Mouse (Mus musculus): ENCODE data around the gene Vmn2r77.
"Not testable (repeated sequence)": the region's sequence is repeated elsewhere in the genome, so short reads cannot be mapped to it uniquely, and the experiment has no call there.

Vmn2r77 gene

DNA sequence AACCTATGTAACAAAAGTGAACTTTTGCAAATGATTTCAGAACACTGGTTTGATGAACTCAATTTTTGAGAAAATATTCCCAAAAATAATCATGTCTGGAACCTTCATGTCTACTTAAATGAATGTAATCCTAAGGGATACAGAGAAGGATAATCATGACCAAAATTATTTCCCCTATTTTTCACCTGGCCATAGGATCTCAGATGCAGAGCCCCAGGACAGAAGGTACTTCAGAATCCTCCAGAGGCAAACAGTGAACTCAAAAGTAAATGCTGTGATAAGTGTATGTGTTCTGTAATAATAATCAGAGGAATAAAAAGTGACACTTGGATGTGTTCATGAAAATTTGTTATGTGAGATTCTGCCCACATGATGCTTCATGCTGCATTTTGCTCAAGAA, at the start of gene Vmn2r77:
Gene Vmn2r77 (plus strand): TSS at position 301 of the 400 bp plus-strand sequence.
- no peak for DNase-seq (ENCODE audit: extremely low spot score, low read depth, low spot score)

GRCm38 (mm10) chr7:86760751-86761150, 34.1 kb upstream of the Vmn2r77 start:
- no peak for DNase-seq (ENCODE audit: extremely low spot score, low read depth, low spot score)

DNA sequence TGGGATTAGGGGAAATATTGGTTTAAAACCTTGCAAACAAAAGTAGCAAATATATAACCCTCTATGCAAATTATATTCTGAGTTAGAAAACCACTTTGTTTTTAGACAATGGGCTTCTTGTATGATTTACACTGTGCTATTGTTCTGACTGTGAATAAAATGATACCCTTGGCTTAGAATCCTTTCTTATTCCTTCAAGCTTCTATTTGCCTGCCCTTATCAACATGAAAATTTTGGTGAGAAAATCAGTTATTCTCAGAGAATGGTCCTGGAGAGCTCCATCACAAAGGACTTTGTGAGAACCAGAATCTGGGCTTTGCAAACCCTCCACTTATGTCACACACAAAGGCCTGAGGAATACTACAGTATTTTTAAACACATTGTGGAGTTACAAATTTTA, 30.2 kb upstream of the Vmn2r77 start:
- DNase-seq (ENCODE audit: extremely low spot score, low read depth, low spot score), result no peak

DNA sequence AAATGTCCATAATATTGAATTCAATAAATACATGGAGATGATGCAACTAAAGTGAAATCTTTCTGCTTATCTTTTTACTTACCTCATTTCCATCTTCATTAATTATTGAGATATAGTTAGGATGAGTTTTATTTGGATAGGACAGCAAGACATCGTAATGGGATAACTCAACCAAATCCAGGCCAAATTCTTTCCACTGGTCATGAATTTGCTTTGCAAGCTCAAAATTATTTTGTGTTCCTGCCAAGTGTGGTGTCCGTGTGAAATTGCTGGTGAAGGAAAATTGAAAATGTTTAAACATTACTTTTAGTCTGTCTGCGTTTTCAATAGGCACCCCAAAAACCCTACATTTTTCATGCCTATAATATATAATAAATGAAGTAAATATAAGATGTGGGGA, 23.2 kb upstream of the Vmn2r77 start:
- DNase-seq (ENCODE audit: extremely low spot score, low read depth, low spot score), result no peak

GRCm38 (mm10) chr7:86775617-86776325, 19.1 kb upstream of the Vmn2r77 start, which contains the start of gene Folh1:
TSS of gene Folh1 (minus strand) at chr7:86775943.
- DNase-seq (ENCODE audit: extremely low spot score, low read depth, low spot score), result no peak

GRCm38 (mm10) chr7:86815241-86815640, 20.4 kb downstream of the Vmn2r77 start:
- DNase-seq (ENCODE audit: extremely low spot score, low read depth, low spot score), result not testable (repeated sequence)

DNA sequence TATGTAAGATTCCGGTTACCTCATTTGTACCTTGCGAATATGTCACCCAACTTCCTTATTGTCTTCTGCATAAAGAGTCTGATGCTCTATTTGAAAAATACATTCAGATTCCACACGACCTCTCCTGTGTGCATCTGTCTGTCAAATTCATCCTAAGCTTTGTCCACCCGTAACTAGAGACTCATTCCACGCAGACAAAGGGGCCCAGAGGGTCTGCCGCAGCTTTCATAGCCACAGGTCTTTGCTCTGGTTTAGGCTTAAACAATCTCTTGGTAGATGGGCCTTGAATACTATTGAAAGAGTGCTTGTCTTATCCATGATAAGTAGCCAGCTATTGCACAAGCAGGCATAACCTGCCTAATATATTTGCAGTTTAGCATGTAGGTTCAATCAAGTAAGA, 20.9 kb downstream of the Vmn2r77 start:
- not testable (repeated sequence) for DNase-seq (ENCODE audit: extremely low spot score, low read depth, low spot score)

DNA sequence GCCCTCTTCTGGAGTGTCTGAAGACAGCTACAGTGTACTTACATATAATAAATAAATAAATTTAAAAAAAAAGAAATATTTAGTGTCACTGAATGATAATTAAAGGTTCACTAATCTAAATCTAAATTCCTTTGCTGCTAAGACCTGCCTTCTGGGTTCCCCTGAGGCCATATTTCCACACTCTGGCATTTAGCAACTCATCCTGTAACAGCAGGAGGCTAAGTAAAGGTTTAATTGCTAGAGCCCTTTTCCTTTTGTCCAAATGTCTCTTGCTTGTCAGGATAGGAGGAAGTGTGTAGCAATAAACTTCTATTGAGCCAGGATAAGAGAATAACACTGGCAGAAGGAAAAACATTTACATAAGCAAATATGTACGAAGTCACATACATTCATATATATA, 21.6 kb downstream of the Vmn2r77 start:
- DNase-seq (ENCODE audit: extremely low spot score, low read depth, low spot score), result no peak
